Mouse (Mus musculus): ENCODE results near the gene Hdac9. TPM values are rescaled to one million over a fixed set of nuclear protein-coding genes. Genes with fewer than 3 reads are reported as not detected.

Hdac9 gene
- polyA plus RNA-seq, 1 experiment, result not detected

DNA sequence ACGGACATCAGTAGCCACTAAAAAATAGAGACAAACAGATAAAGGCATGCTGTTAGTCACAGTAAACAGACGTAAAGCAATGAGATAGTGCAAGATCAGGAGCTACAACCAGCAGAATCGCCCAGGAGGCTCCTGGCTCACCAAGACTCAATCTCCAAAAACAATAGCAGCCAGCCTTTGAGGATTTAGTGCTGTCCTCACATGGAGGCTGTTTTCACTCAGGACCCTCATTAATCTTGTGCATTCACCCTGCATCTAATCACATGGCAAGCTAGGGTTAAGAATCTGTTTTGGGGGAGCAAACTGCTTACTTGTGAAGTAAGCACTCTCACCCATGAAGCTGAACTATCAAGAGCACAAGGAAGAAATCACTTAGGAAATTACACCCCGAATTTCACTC is 329.7 kb downstream of the Hdac9 start:
- Histone ChIP-seq H3K27me3 (replicated peaks) (no peaks in the 10 kb centered on the region), H3K9me3 (no peaks in the 10 kb centered on the region), H3K4me1 (peaks cover 4% of the 10 kb centered on the region; the same call in 1 of the 2 replicates), H3K4me3 (replicated peaks) (no peak overlapping the region), H3K36me3 (replicated peaks; ENCODE audit: low read length) (no peaks in the 10 kb centered on the region)
- no peak for TF ChIP-seq FLI1 (IDR thresholded peaks at IDR 0.05; ENCODE audit: low read length)
- no peak for TF ChIP-seq GATA1 (IDR thresholded peaks at IDR 0.05; ENCODE audit: borderline replicate concordance, low read length)

DNA sequence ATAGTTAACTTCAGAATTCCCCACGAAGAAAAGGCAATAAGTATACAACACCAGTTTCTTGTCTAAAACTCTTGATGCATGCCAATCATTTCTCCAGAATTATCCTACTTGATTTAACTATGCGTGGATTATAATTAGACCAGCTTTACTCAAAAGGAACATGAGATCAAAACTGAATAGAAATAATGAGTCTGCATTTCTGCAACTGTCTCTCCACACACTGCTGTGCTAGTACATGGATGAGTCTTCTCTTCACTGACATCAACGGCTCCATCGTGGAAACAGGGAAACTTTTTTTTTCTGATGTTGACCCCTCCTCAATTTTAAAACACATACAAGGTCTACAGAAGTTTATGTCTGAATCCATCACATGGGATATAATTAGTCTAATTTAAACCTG is 334.4 kb downstream of the Hdac9 start:
- H3K36me3 ChIP-seq (replicated peaks; ENCODE audit: low read length), result no peaks in the 10 kb centered on the region
- H3K9me3 ChIP-seq, result peaks cover 4% of the 10 kb centered on the region
- H3K4me1 ChIP-seq, result no peaks in the 10 kb centered on the region
- no peaks in the 10 kb centered on the region for H3K27me3 ChIP-seq (replicated peaks)
- H3K4me3 ChIP-seq (replicated peaks), result no peak overlapping the region
- no peak for TF ChIP-seq FLI1 (IDR thresholded peaks at IDR 0.05; ENCODE audit: low read length)
- TF ChIP-seq GATA1 (IDR thresholded peaks at IDR 0.05; ENCODE audit: borderline replicate concordance, low read length), result no peak

DNA sequence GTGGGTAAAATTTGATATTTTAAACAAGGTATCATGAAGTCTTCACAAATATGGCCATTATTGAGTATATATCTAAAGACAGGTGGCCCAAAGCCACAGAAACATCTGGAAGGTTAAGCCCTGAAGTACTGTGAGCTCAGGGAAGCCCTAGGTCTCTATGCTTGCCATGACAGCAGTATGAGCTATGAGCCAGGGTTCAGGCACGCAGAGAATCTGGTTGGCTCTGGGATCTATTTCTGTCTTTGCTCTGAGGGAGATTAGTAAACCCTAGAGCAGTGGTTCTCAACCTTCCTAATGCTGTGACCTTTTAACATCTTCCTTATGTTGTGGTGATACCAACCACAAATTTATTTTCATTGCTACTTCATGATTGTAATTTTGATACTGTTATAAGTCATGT is 337.7 kb downstream of the Hdac9 start:
- no peak for TF ChIP-seq FLI1 (IDR thresholded peaks at IDR 0.05; ENCODE audit: low read length)
- TF ChIP-seq GATA1 (IDR thresholded peaks at IDR 0.05; ENCODE audit: borderline replicate concordance, low read length), result no peak
- Histone ChIP-seq H3K4me1 (no peaks in the 10 kb centered on the region), H3K4me3 (replicated peaks) (no peak overlapping the region), H3K36me3 (replicated peaks; ENCODE audit: low read length) (no peaks in the 10 kb centered on the region), H3K9me3 (peaks cover 7% of the 10 kb centered on the region), H3K27me3 (replicated peaks) (no peaks in the 10 kb centered on the region)

DNA sequence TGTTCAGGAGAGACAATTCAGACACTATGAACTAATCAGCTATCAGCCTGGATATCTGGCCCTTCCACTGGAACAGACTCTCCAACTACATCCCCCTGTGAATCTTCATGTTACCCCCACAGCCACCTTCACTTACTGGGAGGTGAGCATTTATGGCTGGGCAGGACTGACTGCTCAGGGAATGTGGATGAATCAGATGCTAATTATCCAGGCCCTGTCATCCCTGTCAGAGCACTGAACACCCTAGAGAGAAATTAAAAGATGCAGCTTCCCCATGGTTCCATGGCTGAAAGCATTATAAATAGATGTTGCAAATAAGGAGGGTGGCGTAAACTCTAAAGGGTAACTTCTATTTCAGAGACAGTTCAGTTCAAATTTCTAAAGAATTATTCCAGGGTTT is 345.8 kb downstream of the Hdac9 start:
- H3K4me3 ChIP-seq (replicated peaks), result no peak overlapping the region
- H3K9me3 ChIP-seq, result no peaks in the 10 kb centered on the region
- H3K36me3 ChIP-seq (replicated peaks; ENCODE audit: low read length), result no peaks in the 10 kb centered on the region
- TF ChIP-seq GATA1 (IDR thresholded peaks at IDR 0.05; ENCODE audit: borderline replicate concordance, low read length), result no peak
- TF ChIP-seq FLI1 (IDR thresholded peaks at IDR 0.05; ENCODE audit: low read length), result no peak
- no peaks in the 10 kb centered on the region for H3K4me1 ChIP-seq
- H3K27me3 ChIP-seq (replicated peaks), result no peaks in the 10 kb centered on the region

DNA sequence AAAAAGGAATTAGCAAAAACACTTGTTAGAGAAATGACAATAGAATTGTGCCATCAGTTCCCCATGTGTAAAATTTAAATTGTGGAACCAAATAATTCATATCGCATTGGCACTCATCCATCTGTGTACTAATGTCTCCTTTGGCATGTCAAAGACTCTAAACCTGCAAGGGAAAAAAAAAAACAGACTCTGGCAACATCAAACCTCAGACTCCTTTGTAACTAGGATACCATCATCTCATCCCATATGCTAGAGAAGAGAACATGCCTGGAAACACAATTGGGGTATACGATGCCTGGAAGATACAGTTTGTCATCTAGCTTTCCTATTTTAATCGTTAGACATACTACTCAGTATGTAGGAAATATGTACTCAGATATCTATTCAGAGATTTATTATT is 347.4 kb downstream of the Hdac9 start:
- H3K36me3 ChIP-seq (replicated peaks; ENCODE audit: low read length), result no peaks in the 10 kb centered on the region
- no peaks in the 10 kb centered on the region for H3K9me3 ChIP-seq
- no peak overlapping the region for H3K4me3 ChIP-seq (replicated peaks)
- TF ChIP-seq GATA1 (IDR thresholded peaks at IDR 0.05; ENCODE audit: borderline replicate concordance, low read length) (no peak), FLI1 (IDR thresholded peaks at IDR 0.05; ENCODE audit: low read length) (no peak)
- no peaks in the 10 kb centered on the region for H3K4me1 ChIP-seq
- no peaks in the 10 kb centered on the region for H3K27me3 ChIP-seq (replicated peaks)

DNA sequence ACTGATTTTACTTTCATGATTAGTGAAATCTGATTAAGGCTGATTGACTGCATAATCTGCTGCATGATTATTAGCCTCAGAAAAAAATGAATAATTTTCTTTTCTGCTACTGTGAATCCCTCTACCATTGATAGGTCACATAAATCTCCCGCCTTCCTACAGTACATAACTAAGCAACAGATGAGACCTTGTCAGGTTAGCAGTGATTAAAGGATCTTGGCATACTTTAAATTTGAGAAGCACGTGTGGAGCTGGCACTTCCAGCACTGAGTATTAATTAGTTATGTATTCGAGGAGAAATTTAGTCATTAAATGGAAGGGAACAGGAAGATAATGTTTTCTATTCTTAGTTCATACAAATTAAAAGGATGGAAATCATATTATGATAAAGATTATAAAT is 347.8 kb downstream of the Hdac9 start:
- Histone ChIP-seq H3K9me3 (no peaks in the 10 kb centered on the region), H3K27me3 (replicated peaks) (no peaks in the 10 kb centered on the region), H3K4me1 (no peaks in the 10 kb centered on the region), H3K4me3 (replicated peaks) (no peak overlapping the region), H3K36me3 (replicated peaks; ENCODE audit: low read length) (no peaks in the 10 kb centered on the region)
- TF ChIP-seq FLI1 (IDR thresholded peaks at IDR 0.05; ENCODE audit: low read length), result no peak
- no peak for TF ChIP-seq GATA1 (IDR thresholded peaks at IDR 0.05; ENCODE audit: borderline replicate concordance, low read length)

DNA sequence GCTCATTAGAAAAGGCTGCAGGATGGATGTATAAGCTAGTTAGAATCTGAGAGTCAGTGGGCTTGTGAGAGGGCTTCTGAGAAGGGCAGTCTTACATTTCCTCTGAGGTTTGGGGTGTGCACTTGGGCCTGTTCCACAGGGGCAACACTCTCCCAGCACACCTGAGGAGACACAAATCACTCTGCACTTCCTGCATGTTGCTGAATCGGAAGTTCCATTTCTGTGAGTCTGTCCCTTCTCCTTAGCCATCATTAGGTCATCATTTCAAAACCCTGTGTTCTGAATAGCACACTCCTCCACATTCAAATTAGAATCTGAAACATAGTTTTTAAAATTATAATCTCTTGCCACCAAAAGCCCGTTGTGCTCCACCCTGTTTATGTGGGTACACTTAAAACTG is 354.6 kb downstream of the Hdac9 start:
- Histone ChIP-seq H3K4me1 (no peaks in the 10 kb centered on the region), H3K4me3 (replicated peaks) (no peak overlapping the region), H3K27me3 (replicated peaks) (no peaks in the 10 kb centered on the region), H3K9me3 (no peaks in the 10 kb centered on the region), H3K36me3 (replicated peaks; ENCODE audit: low read length) (no peaks in the 10 kb centered on the region)
- TF ChIP-seq GATA1 (IDR thresholded peaks at IDR 0.05; ENCODE audit: borderline replicate concordance, low read length) (no peak), FLI1 (IDR thresholded peaks at IDR 0.05; ENCODE audit: low read length) (no peak)

DNA sequence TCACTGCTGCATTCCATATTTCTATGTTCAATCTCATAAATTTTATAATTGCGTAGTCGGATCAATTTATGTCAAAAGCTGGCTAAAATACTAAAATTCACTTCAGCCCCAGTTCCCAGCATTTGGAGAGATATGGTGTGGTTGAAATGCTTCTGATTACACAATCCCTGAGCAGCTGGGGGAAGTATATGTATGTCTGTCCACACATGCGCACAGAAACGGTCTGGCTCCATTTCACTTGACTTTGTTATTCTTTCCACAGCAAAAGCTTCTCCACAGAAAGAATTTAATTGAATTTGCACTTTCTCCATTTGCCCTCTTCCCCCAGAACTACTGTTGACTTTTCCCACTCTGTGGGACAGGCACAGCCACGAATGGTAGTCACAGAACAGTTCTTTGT is 357.9 kb downstream of the Hdac9 start:
- no peaks in the 10 kb centered on the region for H3K9me3 ChIP-seq
- no peaks in the 10 kb centered on the region for H3K36me3 ChIP-seq (replicated peaks; ENCODE audit: low read length)
- no peak for TF ChIP-seq GATA1 (IDR thresholded peaks at IDR 0.05; ENCODE audit: borderline replicate concordance, low read length)
- no peak for TF ChIP-seq FLI1 (IDR thresholded peaks at IDR 0.05; ENCODE audit: low read length)
- no peaks in the 10 kb centered on the region for H3K4me1 ChIP-seq
- no peak overlapping the region for H3K4me3 ChIP-seq (replicated peaks)
- no peaks in the 10 kb centered on the region for H3K27me3 ChIP-seq (replicated peaks)

DNA sequence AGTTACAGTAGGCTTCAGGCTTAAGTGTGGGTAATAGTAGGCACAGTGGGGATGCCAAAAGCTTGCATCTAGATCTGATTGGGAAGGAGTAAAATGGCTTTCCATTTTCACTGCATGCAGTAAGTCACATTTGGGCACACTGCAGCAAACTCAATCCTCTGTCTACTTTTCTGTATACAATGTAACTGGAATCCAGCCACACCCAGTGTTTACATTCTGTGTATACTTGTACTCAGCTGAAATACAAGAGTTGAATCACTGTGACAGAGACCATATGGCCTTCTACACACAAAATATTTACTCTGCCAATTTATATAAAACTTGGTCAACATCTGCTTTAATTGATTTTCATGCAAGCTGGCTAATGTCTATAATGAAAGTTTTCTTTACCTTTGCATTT is 362.1 kb downstream of the Hdac9 start:
- TF ChIP-seq FLI1 (IDR thresholded peaks at IDR 0.05; ENCODE audit: low read length), result no peak
- no peak for TF ChIP-seq GATA1 (IDR thresholded peaks at IDR 0.05; ENCODE audit: borderline replicate concordance, low read length)
- no peaks in the 10 kb centered on the region for H3K9me3 ChIP-seq
- H3K36me3 ChIP-seq (replicated peaks; ENCODE audit: low read length), result no peaks in the 10 kb centered on the region
- no peaks in the 10 kb centered on the region for H3K4me1 ChIP-seq
- no peak overlapping the region for H3K4me3 ChIP-seq (replicated peaks)
- H3K27me3 ChIP-seq (replicated peaks), result no peaks in the 10 kb centered on the region

DNA sequence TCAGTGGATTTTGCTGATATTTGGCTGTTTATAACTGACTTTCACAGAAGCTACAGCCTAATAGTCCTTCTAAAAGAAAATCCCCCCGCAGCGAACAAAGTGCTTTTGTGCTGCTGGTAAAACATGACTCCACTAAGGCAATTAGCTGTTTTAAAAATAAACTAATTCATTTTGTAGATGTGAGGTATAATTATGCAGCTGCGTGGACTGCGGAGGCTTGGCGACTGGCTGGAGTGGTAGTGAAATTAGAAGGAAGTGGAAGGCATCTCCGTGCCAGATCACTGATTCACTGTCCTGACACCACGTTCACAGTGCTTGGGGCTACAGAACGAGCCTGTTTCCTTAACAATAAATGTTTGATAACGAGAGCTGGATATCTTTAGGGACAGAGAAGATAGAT is 366.6 kb downstream of the Hdac9 start:
- no peaks in the 10 kb centered on the region for H3K9me3 ChIP-seq
- no peak overlapping the region for H3K4me3 ChIP-seq (replicated peaks)
- TF ChIP-seq FLI1 (IDR thresholded peaks at IDR 0.05; ENCODE audit: low read length), result no peak
- TF ChIP-seq GATA1 (IDR thresholded peaks at IDR 0.05; ENCODE audit: borderline replicate concordance, low read length), result no peak
- no peaks in the 10 kb centered on the region for H3K36me3 ChIP-seq (replicated peaks; ENCODE audit: low read length)
- no peaks in the 10 kb centered on the region for H3K27me3 ChIP-seq (replicated peaks)
- 0 out of 2 replicates have a peak, but pooled peaks cover 2% of the 10 kb centered on the region for H3K4me1 ChIP-seq

DNA sequence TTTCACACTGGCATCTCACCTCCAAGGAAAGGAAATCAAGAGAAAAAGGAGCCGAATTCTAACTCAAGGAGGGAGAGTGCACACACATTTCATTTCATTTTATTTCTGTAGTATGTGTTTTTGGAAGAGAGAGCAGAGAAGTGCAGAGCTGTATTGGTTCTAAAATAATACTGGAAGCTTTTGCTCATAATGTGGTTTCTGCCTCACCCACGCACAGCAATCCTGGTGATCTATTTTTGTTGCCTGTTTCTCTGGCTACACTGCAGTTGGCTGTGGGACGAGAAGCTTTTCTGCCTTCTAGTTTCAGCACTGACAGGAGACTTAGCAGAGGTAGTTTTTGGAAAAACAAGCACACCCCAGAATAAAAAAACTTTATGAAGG is 387.7 kb downstream of the Hdac9 start:
- no peaks in the 10 kb centered on the region for H3K36me3 ChIP-seq (replicated peaks; ENCODE audit: low read length)
- no peak overlapping the region for H3K4me3 ChIP-seq (replicated peaks)
- H3K4me1 ChIP-seq, result peaks cover 19% of the 10 kb centered on the region
- TF ChIP-seq GATA1 (IDR thresholded peaks at IDR 0.05; ENCODE audit: borderline replicate concordance, low read length) (no peak), FLI1 (IDR thresholded peaks at IDR 0.05; ENCODE audit: low read length) (no peak)
- no peaks in the 10 kb centered on the region for H3K27me3 ChIP-seq (replicated peaks)
- no peaks in the 10 kb centered on the region for H3K9me3 ChIP-seq
